In the genomic region with DNA sequence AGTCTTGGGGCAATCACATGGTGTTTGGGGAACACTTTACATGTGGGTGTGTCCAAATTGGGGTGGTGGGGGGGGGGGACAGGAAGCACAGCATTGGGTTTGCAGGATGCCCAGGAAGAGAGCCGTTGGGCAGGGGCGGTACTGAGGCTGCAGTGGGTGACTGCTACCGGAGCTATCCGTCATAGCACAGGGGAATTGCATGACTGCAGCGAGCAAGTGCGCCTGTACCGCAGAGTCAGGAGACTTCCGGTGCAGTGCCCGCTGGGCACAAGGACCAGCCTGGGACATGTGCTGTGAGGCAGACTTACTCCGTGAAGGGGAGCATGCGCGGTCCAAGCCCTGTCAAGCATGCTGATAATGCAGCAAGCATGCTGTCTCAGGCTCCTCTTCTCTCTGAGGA, we compare ENCODE assay signal across 8 mouse cellular contexts. TPM values are rescaled to one million over a fixed set of nuclear protein-coding genes. Genes with fewer than 3 reads are reported as not detected.
DNase-seq lines count a peak whose midpoint lies in the region; ATAC-seq lines count a peak whose summit lies in the region.

No protein-coding gene starts in this region.

- no peak overlapping the region for H3K27ac ChIP-seq in limb, embryonic 13.5 days

- peak overlapping the region; percentile 7; the same call in 1 of the 2 replicates for H3K4me3 ChIP-seq in limb, embryonic 13.5 days

- H3K9me3 ChIP-seq in limb, embryonic 13.5 days = no peaks in the 10 kb centered on the region

- peak overlapping the region; percentile 34 for H3K4me2 ChIP-seq in limb, embryonic 13.5 days (replicated peaks)

- peak; percentile 100 for DNase-seq in 416B (ENCODE audit: low read depth)
- DNase-seq in R1 (ENCODE audit: low read depth, low spot score) = peak; percentile 47
- DNase-seq in embryo, embryonic 11 days = no peak
- no peak for DNase-seq in gastrocnemius, postnatal 36 days
- no peak for DNase-seq in cerebellum, postnatal 25 days

- WGBS in limb, embryonic 13.5 days = 69% methylated on average over 11 of the region's 12 CpGs

- H3K4me1 ChIP-seq in limb, embryonic 13.5 days = no peaks in the 10 kb centered on the region

- peaks cover 34% of the 10 kb centered on the region for H3K36me3 ChIP-seq in limb, embryonic 13.5 days

- no peak for ATAC-seq in limb, embryonic 13.5 days (ENCODE audit: low FRiP score, low read depth)
- peak; percentile 83 for ATAC-seq in neutrophil, adult 5-6 weeks (ENCODE audit: extremely low read depth, insufficient number of reproducible peaks, low FRiP score, poor library complexity, severe bottlenecking)
- no peak for ATAC-seq in frontal cortex, adult (ENCODE audit: low TSS enrichment)

- H3K27me3 ChIP-seq in limb, embryonic 13.5 days = no peaks in the 10 kb centered on the region

- intact Hi-C loops in gastrocnemius, postnatal 36 days (cut with DNase I) = no loop called here

- H3K9ac ChIP-seq in limb, embryonic 13.5 days = no peak overlapping the region

RNA-seq across cellular contexts. Expression of a gene that starts 42.2 kb away (rescaled TPM):
- polyA plus RNA-seq in limb, embryonic 13.5 days (2015; fragmentation: Nextera tagmentation; extraction: Ambion mirVana) = 0.06 and 0.22 TPM in 2 replicates
- total RNA-seq in neutrophil, adult 5-6 weeks (2017) = 0.37 and 0.81 TPM in 2 replicates
- not detected for total RNA-seq in gastrocnemius, postnatal 36 days (2021)

Comparison
In these comparisons a context has a peak if more than half of its experiments do, and no peak if none do; other contexts are left out.
1. DNase-seq: peak in 416B (single experiment) and R1 (single experiment); none in embryo, embryonic 11 days (single experiment), gastrocnemius, postnatal 36 days (0 of 2) and cerebellum, postnatal 25 days (0 of 2).